Mouse (Mus musculus) E14TG2a.4 (cell line): ENCODE results near the gene Cutc.

ENCODE experiments used
- H3K27me3 ChIP-seq: 2 replicates; pipeline ENCODE4 v1.6.1; 2014; ENCODE audit warnings: low read length, control low read depth; ENCODE audit not compliant: insufficient read depth
- H3K36me3 ChIP-seq: 2 replicates; pipeline ENCODE4 v1.6.1; 2014; ENCODE audit warnings: low read length, control low read depth; ENCODE audit not compliant: insufficient read depth
- H3K4me1 ChIP-seq: replicated peaks from 2 replicates; pipeline ENCODE4 v1.6.1; 2014; ENCODE audit warnings: low read depth, low read length, control low read depth
- H3K4me3 ChIP-seq: replicated peaks from 2 replicates; pipeline ENCODE4 v1.5.1; 2014; ENCODE audit warnings: mild to moderate bottlenecking, low read length
- H3K9me3 ChIP-seq: 2 replicates; pipeline ENCODE4 v1.6.1; 2014; ENCODE audit warnings: low read length, control low read depth
- CTCF ChIP-seq: conservative IDR thresholded peaks from 2 replicates; pipeline ENCODE4 v1.5.1; 2014; ENCODE audit warnings: low read length
- NANOG ChIP-seq: IDR thresholded peaks from 2 replicates; pipeline ENCODE4 v1.6.1; 2014; ENCODE audit warnings: borderline replicate concordance, low read length, mixed read lengths
- POU5F1 ChIP-seq: IDR thresholded peaks from 2 replicates; pipeline ENCODE4 v1.6.1; 2014; ENCODE audit warnings: low read length, borderline replicate concordance

Cutc gene

GRCm38 (mm10) chr19:43722891-43723290, 29.9 kb upstream of the Cutc start:
- no peaks in the 10 kb centered on the region for H3K27me3 ChIP-seq
- H3K36me3 ChIP-seq, result peaks cover 23% of the 10 kb centered on the region
- TF ChIP-seq CTCF (no peak), NANOG (no peak), POU5F1 (no peak)
- H3K4me1 ChIP-seq, result peaks cover 28% of the 10 kb centered on the region
- no peaks in the 10 kb centered on the region for H3K9me3 ChIP-seq
- no peak overlapping the region for H3K4me3 ChIP-seq

- Histone ChIP-seq H3K27me3 (no peaks in the 10 kb centered on the region), H3K36me3 (peaks cover 23% of the 10 kb centered on the region), H3K9me3 (no peaks in the 10 kb centered on the region), H3K4me3 (no peak overlapping the region), H3K4me1 (peaks cover 34% of the 10 kb centered on the region)
- no peak for TF ChIP-seq CTCF
- no peak for TF ChIP-seq POU5F1
- no peak for TF ChIP-seq NANOG
Measured at GRCm38 (mm10) chr19:43723501-43723900, 29.3 kb upstream of the Cutc start.

GRCm38 (mm10) chr19:43724194-43724593, 28.6 kb upstream of the Cutc start:
- TF ChIP-seq POU5F1 (no peak), NANOG (no peak), CTCF (no peak)
- no peaks in the 10 kb centered on the region for H3K27me3 ChIP-seq
- H3K9me3 ChIP-seq, result no peaks in the 10 kb centered on the region
- H3K4me1 ChIP-seq, result peaks cover 40% of the 10 kb centered on the region
- H3K36me3 ChIP-seq, result peaks cover 23% of the 10 kb centered on the region
- no peak overlapping the region for H3K4me3 ChIP-seq

- TF ChIP-seq POU5F1 (no peak), CTCF (no peak), NANOG (no peak)
- peaks cover 23% of the 10 kb centered on the region for H3K36me3 ChIP-seq
- H3K27me3 ChIP-seq, result no peaks in the 10 kb centered on the region
- peaks cover 46% of the 10 kb centered on the region for H3K4me1 ChIP-seq
- H3K4me3 ChIP-seq, result peak overlapping the region; percentile 35; the same call in 1 of the 2 replicates
- H3K9me3 ChIP-seq, result no peaks in the 10 kb centered on the region
Measured at GRCm38 (mm10) chr19:43724821-43725220, 28.0 kb upstream of the Cutc start.

- Histone ChIP-seq H3K4me1 (peaks cover 53% of the 10 kb centered on the region), H3K9me3 (no peaks in the 10 kb centered on the region), H3K27me3 (no peaks in the 10 kb centered on the region), H3K36me3 (peaks cover 19% of the 10 kb centered on the region), H3K4me3 (no peak overlapping the region)
- no peak for TF ChIP-seq NANOG
- TF ChIP-seq POU5F1, result no peak
- TF ChIP-seq CTCF, result no peak
Measured at GRCm38 (mm10) chr19:43726510-43727146, 26.2 kb upstream of the Cutc start.

- H3K9me3 ChIP-seq, result no peaks in the 10 kb centered on the region
- peaks cover 15% of the 10 kb centered on the region; the same call in 1 of the 2 replicates for H3K36me3 ChIP-seq
- TF ChIP-seq NANOG (no peak), CTCF (no peak), POU5F1 (no peak)
- peaks cover 59% of the 10 kb centered on the region for H3K4me1 ChIP-seq
- H3K27me3 ChIP-seq, result no peaks in the 10 kb centered on the region
- H3K4me3 ChIP-seq, result peak overlapping the region; percentile 70
Measured at GRCm38 (mm10) chr19:43729296-43730036, 23.3 kb upstream of the Cutc start.

GRCm38 (mm10) chr19:43730037-43730428, 22.8 kb upstream of the Cutc start:
- Histone ChIP-seq H3K36me3 (peaks cover 15% of the 10 kb centered on the region; the same call in 1 of the 2 replicates), H3K27me3 (no peaks in the 10 kb centered on the region), H3K9me3 (no peaks in the 10 kb centered on the region), H3K4me3 (peak overlapping the region; percentile 70), H3K4me1 (peaks cover 58% of the 10 kb centered on the region)
- TF ChIP-seq CTCF, result no peak
- TF ChIP-seq NANOG, result no peak
- no peak for TF ChIP-seq POU5F1

- H3K27me3 ChIP-seq, result no peaks in the 10 kb centered on the region
- TF ChIP-seq CTCF (no peak), POU5F1 (no peak), NANOG (no peak)
- H3K9me3 ChIP-seq, result no peaks in the 10 kb centered on the region
- no peak overlapping the region for H3K4me3 ChIP-seq
- H3K4me1 ChIP-seq, result peaks cover 56% of the 10 kb centered on the region
- H3K36me3 ChIP-seq, result peaks cover 16% of the 10 kb centered on the region
Measured at GRCm38 (mm10) chr19:43731157-43731556, 21.6 kb upstream of the Cutc start.
